Mouse (Mus musculus): ENCODE data around the gene Apod. TPM values are rescaled to one million over a fixed set of nuclear protein-coding genes. Genes with fewer than 3 reads are reported as not detected.

The Apod gene
- total and polyA plus RNA-seq, 3 experiments, result 0.17 TPM; not detected in 2

DNA sequence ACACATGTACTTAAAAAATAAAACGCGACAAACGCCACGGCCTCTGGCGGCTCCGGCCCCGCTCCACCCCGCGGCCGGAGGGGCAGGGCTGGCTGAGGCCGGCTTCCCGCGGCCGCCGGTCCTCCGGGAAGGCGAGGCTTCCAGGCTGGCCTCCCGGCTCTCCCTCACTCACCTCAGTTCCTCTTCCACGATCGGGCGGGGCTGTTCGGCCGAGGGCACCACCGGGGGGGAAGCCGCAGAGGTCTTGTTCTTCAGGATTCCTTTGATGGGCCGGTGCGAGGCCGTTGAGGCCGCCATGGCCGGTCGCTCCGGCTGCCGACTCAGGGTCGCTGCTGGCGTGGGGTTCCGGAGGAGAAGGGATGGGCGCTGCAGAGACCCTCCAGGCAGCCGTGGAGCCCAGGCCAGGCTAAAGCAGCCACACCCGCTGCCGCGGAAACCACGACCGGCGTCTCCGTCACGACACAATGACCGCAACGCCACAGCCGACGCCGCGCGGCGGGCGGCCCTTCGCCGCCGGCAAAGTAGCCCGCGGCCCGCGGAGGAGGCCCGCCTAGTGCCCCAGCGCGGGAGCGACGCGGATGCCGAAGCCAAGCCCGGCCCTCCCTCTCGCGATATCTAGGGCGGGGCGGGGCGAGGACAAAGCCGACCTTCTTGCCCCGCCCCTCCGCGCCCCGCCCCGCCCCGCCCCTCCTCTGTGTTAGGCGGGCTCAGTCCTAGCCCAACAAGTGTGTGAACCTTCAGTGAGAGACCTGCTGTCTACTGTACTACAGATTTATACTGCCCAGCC, 39.7 kb downstream of the Apod start, which contains the start of gene Ppp1r2 (continued):
- TF ChIP-seq TCF12 (IDR thresholded peaks at IDR 0.05; ENCODE audit: low read depth, low read length) (peak; percentile 83), POLR2AphosphoS2 (IDR thresholded peaks at IDR 0.05; ENCODE audit: low read depth, low read length) (peak; percentile 82; the same call in 1 of the 2 replicates), ETS1 (conservative IDR thresholded peaks at IDR 0.05; ENCODE audit: low read depth, low read length) (no peak), RAD21 (IDR thresholded peaks at IDR 0.05; ENCODE audit: low read depth, low read length) (no peak), CHD1 (IDR thresholded peaks at IDR 0.05; ENCODE audit: low read depth, low read length) (no peak), ZKSCAN1 (IDR thresholded peaks at IDR 0.05; ENCODE audit: borderline replicate concordance, low read depth, low read length) (no peak), ELF1 (IDR thresholded peaks at IDR 0.05; ENCODE audit: low read depth, low read length) (peak; percentile 47; the same call in 1 of the 2 replicates), MEF2A (IDR thresholded peaks at IDR 0.05; ENCODE audit: borderline replicate concordance, low read depth, low read length) (peak; percentile 40), USF1 (IDR thresholded peaks at IDR 0.05; ENCODE audit: low read depth, low read length) (no peak), JUND (conservative IDR thresholded peaks at IDR 0.05; ENCODE audit: low read depth, low read length) (no peak), JUN (IDR thresholded peaks at IDR 0.05; ENCODE audit: insufficient read depth, low read depth, low read length) (no peak)

DNA sequence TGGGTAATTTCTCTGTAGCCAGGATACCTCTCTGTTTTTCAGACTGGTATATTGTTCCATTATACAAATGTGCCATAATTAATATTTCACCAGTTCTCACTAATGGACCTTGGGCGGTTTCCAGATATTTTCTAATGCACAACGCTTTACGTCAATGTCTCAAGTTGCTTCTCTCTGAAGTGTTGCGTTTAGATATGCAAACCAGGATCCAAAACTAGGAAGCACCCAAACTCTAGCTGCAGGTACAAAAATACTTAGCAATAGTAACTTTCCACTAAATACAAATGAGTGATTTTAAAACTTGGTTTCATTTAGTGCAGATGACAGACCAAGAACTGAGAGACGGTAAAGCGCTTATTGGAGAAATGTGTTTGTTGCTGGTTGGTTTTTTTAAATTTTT, 40.5 kb downstream of the Apod start:
- Histone ChIP-seq H3K9ac (ENCODE audit: insufficient read depth, low read depth) (peak overlapping the region; percentile 98), H3K27ac (ENCODE audit: insufficient read depth, low read depth) (no peak overlapping the region), H3K4me2 (ENCODE audit: insufficient read depth, low read depth, poor library complexity, severe bottlenecking) (peak overlapping the region; percentile 85), H3K36me3 (replicated peaks in 1 of 2; ENCODE audit: control insufficient read depth in 1 of 2, insufficient read depth in 1 of 2, low read length in 1 of 2) (peaks cover 0 to 26% of the 10 kb centered on the region in 2 experiments), H3K4me1 (ENCODE audit: control insufficient read depth in 1 of 2, insufficient read depth in 2 of 2) (peaks cover 3 to 43% of the 10 kb centered on the region in 2 experiments), H3K27me3 (replicated peaks) (peaks cover 4% of the 10 kb centered on the region), H3K79me2 (replicated peaks; ENCODE audit: control insufficient read depth, extremely low read depth, insufficient read depth, poor library complexity, severe bottlenecking) (peaks cover 34% of the 10 kb centered on the region), H3K9me3 (replicated peaks; ENCODE audit: low read length) (no peaks in the 10 kb centered on the region), H3K4me3 (replicated peaks in 1 of 3; ENCODE audit: low read depth in 2 of 3, low read length in 2 of 3, poor library complexity in 1 of 3) (peak overlapping the region; percentile 78 to 96 (median 78))
- no peak for TF ChIP-seq USF2 (conservative IDR thresholded peaks at IDR 0.05; ENCODE audit: low read depth, low read length)
- 0 out of 2 replicates have a peak, but pooled peaks have one; percentile 30 for TF ChIP-seq IRF4 (IDR thresholded peaks at IDR 0.05; ENCODE audit: low read depth, low read length)
- peak; percentile 39; the same call in 1 of the 2 replicates for TF ChIP-seq JUN (IDR thresholded peaks at IDR 0.05; ENCODE audit: insufficient read depth, low read depth, low read length)
- TF ChIP-seq EP300 (IDR thresholded peaks at IDR 0.05; ENCODE audit: low read length), result peak; percentile 31; the same call in 1 of the 2 replicates
- peak; percentile 63; the same call in 1 of the 2 replicates for TF ChIP-seq SIN3A (IDR thresholded peaks at IDR 0.05; ENCODE audit: low read length)
- no peak for TF ChIP-seq SMC3 (IDR thresholded peaks at IDR 0.05; ENCODE audit: low read depth, low read length)
- no peak for TF ChIP-seq POLR2A (IDR thresholded peaks at IDR 0.05; ENCODE audit: low read depth, low read length)
- peak; percentile 45; the same call in 1 of the 2 replicates for TF ChIP-seq TBP (conservative IDR thresholded peaks at IDR 0.05; ENCODE audit: low read depth, low read length)
- TF ChIP-seq ETS1 (conservative IDR thresholded peaks at IDR 0.05; ENCODE audit: low read depth, low read length), result 0 out of 2 replicates have a peak, but pooled peaks have one; percentile 21
- peak; percentile 14; the same call in 1 of the 2 replicates for TF ChIP-seq ELF1 (IDR thresholded peaks at IDR 0.05; ENCODE audit: low read depth, low read length)
- no peak for TF ChIP-seq NELFE (IDR thresholded peaks at IDR 0.05; ENCODE audit: low read depth, low read length)
- dilution Hi-C loops (cut with MboI; ENCODE audit: extremely low pct_ligation_motif_present, extremely low pct_unique_long_range_greater_than_20kb, low sequenced_read_pairs) (no loop called here), in situ Hi-C loops (cut with MboI; ENCODE audit: low pct_ligation_motif_present, low pct_unique_long_range_greater_than_20kb, low sequenced_read_pairs) (no loop called here)
- DNase-seq (ENCODE audit: extremely low read depth), result peak; percentile 51
